Mouse (Mus musculus): Measurements from ENCODE around the gene Tubb2a. TPM values are rescaled to one million over a fixed set of nuclear protein-coding genes. Genes with fewer than 3 reads are reported as not detected.

Tubb2a gene
- polyA plus RNA-seq (2015; fragmentation: Nextera tagmentation; extraction: Ambion mirVana): 218 and 292 TPM in 2 replicates

- Histone ChIP-seq H3K27me3 (replicated peaks; ENCODE audit: control insufficient read depth, insufficient read depth, low read length) (no peaks in the 10 kb centered on the region), H3K4me2 (replicated peaks; ENCODE audit: low read depth) (peak within 1 kb of the TSS; percentile 99), H3K27ac (ENCODE audit: low read depth, low read length) (peak within 1 kb of the TSS; percentile 71), H3K36me3 (ENCODE audit: control insufficient read depth, insufficient read depth) (peaks cover 5% of the 10 kb centered on the region), H3K4me1 (replicated peaks; ENCODE audit: control insufficient read depth, insufficient read depth, low read length) (0 out of 2 replicates have a peak, but pooled peaks cover 3% of the 10 kb centered on the region), H3K9ac (ENCODE audit: low read depth, low read length) (peak within 1 kb of the TSS; percentile 74), H3K9me3 (ENCODE audit: control insufficient read depth) (no peaks in the 10 kb centered on the region), H3K4me3 (ENCODE audit: low read depth, low read length) (peak within 1 kb of the TSS; percentile 80)
- WGBS: 2% methylated on average over 41 of the region's 45 CpGs
- peak; percentile 83 for TF ChIP-seq CTCF (IDR thresholded peaks at IDR 0.05; ENCODE audit: low read depth)
- peak; percentile 86 for ATAC-seq
Observed at GRCm38 (mm10) chr13:34077492-34078271, at the start of gene Tubb2a. TSS of gene Tubb2a (minus strand) at chr13:34078007.

- Histone ChIP-seq H3K4me3 (ENCODE audit: low read depth, low read length) (no peak overlapping the region), H3K4me2 (replicated peaks; ENCODE audit: low read depth) (no peak overlapping the region), H3K27ac (ENCODE audit: low read depth, low read length) (no peak overlapping the region), H3K9me3 (ENCODE audit: control insufficient read depth) (no peaks in the 10 kb centered on the region), H3K27me3 (replicated peaks; ENCODE audit: control insufficient read depth, insufficient read depth, low read length) (no peaks in the 10 kb centered on the region), H3K9ac (ENCODE audit: low read depth, low read length) (no peak overlapping the region), H3K36me3 (ENCODE audit: control insufficient read depth, insufficient read depth) (no peaks in the 10 kb centered on the region), H3K4me1 (replicated peaks; ENCODE audit: control insufficient read depth, insufficient read depth, low read length) (0 out of 2 replicates have a peak, but pooled peaks cover 8% of the 10 kb centered on the region)
- TF ChIP-seq CTCF (IDR thresholded peaks at IDR 0.05; ENCODE audit: low read depth): no peak
- WGBS: 87% methylated on average over 4 of the region's 4 CpGs
- ATAC-seq: no peak
Observed at GRCm38 (mm10) chr13:34125711-34126110, 47.9 kb upstream of the Tubb2a start.

- ATAC-seq: peak; percentile 69
- Histone ChIP-seq H3K27me3 (replicated peaks; ENCODE audit: control insufficient read depth, insufficient read depth, low read length) (no peaks in the 10 kb centered on the region), H3K9ac (ENCODE audit: low read depth, low read length) (no peak overlapping the region), H3K9me3 (ENCODE audit: control insufficient read depth) (no peaks in the 10 kb centered on the region), H3K4me1 (replicated peaks; ENCODE audit: control insufficient read depth, insufficient read depth, low read length) (0 out of 2 replicates have a peak, but pooled peaks cover 12% of the 10 kb centered on the region), H3K36me3 (ENCODE audit: control insufficient read depth, insufficient read depth) (no peaks in the 10 kb centered on the region), H3K27ac (ENCODE audit: low read depth, low read length) (no peak overlapping the region), H3K4me3 (ENCODE audit: low read depth, low read length) (no peak overlapping the region), H3K4me2 (replicated peaks; ENCODE audit: low read depth) (no peak overlapping the region)
- no peak for TF ChIP-seq CTCF (IDR thresholded peaks at IDR 0.05; ENCODE audit: low read depth)
- 63% methylated on average over 2 of the region's 2 CpGs for WGBS
Observed at GRCm38 (mm10) chr13:34120536-34120935, 42.7 kb upstream of the Tubb2a start.

- Histone ChIP-seq H3K27me3 (replicated peaks; ENCODE audit: control insufficient read depth, insufficient read depth, low read length) (no peaks in the 10 kb centered on the region), H3K9ac (ENCODE audit: low read depth, low read length) (no peak overlapping the region), H3K9me3 (ENCODE audit: control insufficient read depth) (no peaks in the 10 kb centered on the region), H3K36me3 (ENCODE audit: control insufficient read depth, insufficient read depth) (no peaks in the 10 kb centered on the region), H3K4me3 (ENCODE audit: low read depth, low read length) (no peak overlapping the region), H3K4me1 (replicated peaks; ENCODE audit: control insufficient read depth, insufficient read depth, low read length) (0 out of 2 replicates have a peak, but pooled peaks cover 12% of the 10 kb centered on the region), H3K27ac (ENCODE audit: low read depth, low read length) (no peak overlapping the region), H3K4me2 (replicated peaks; ENCODE audit: low read depth) (no peak overlapping the region)
- ATAC-seq: no peak
- TF ChIP-seq CTCF (IDR thresholded peaks at IDR 0.05; ENCODE audit: low read depth): no peak
- 26% methylated on average over 4 of the region's 4 CpGs for WGBS
Observed at GRCm38 (mm10) chr13:34119406-34119805, 41.6 kb upstream of the Tubb2a start.

GRCm38 (mm10) chr13:34118816-34119215, 41.0 kb upstream of the Tubb2a start:
- no peaks in the 10 kb centered on the region for H3K36me3 ChIP-seq (ENCODE audit: control insufficient read depth, insufficient read depth)
- 82% methylated on average over 4 of the region's 4 CpGs for WGBS
- H3K9ac ChIP-seq (ENCODE audit: low read depth, low read length): no peak overlapping the region
- H3K4me2 ChIP-seq (replicated peaks; ENCODE audit: low read depth): no peak overlapping the region
- H3K4me3 ChIP-seq (ENCODE audit: low read depth, low read length): no peak overlapping the region
- H3K9me3 ChIP-seq (ENCODE audit: control insufficient read depth): no peaks in the 10 kb centered on the region
- H3K27ac ChIP-seq (ENCODE audit: low read depth, low read length): no peak overlapping the region
- no peak for ATAC-seq
- 0 out of 2 replicates have a peak, but pooled peaks cover 12% of the 10 kb centered on the region for H3K4me1 ChIP-seq (replicated peaks; ENCODE audit: control insufficient read depth, insufficient read depth, low read length)
- no peaks in the 10 kb centered on the region for H3K27me3 ChIP-seq (replicated peaks; ENCODE audit: control insufficient read depth, insufficient read depth, low read length)
- no peak for TF ChIP-seq CTCF (IDR thresholded peaks at IDR 0.05; ENCODE audit: low read depth)

- TF ChIP-seq CTCF (IDR thresholded peaks at IDR 0.05; ENCODE audit: low read depth): no peak
- Histone ChIP-seq H3K36me3 (ENCODE audit: control insufficient read depth, insufficient read depth) (no peaks in the 10 kb centered on the region), H3K4me3 (ENCODE audit: low read depth, low read length) (no peak overlapping the region), H3K27ac (ENCODE audit: low read depth, low read length) (no peak overlapping the region), H3K4me1 (replicated peaks; ENCODE audit: control insufficient read depth, insufficient read depth, low read length) (0 out of 2 replicates have a peak, but pooled peaks cover 11% of the 10 kb centered on the region), H3K9ac (ENCODE audit: low read depth, low read length) (no peak overlapping the region), H3K27me3 (replicated peaks; ENCODE audit: control insufficient read depth, insufficient read depth, low read length) (no peaks in the 10 kb centered on the region), H3K4me2 (replicated peaks; ENCODE audit: low read depth) (no peak overlapping the region), H3K9me3 (ENCODE audit: control insufficient read depth) (no peaks in the 10 kb centered on the region)
- ATAC-seq: no peak
- WGBS: 81% methylated on average over 6 of the region's 6 CpGs
Observed at GRCm38 (mm10) chr13:34116508-34116907, 38.7 kb upstream of the Tubb2a start.
